In genomic region chr6:134916641-134917040, GRCm38 (mm10) we compare ENCODE assay signal across 8 mouse cellular contexts. TPM values are rescaled to one million over a fixed set of nuclear protein-coding genes. Genes with fewer than 3 reads are reported as not detected.
DNase-seq lines count a peak whose midpoint lies in the region; ATAC-seq and TF ChIP-seq lines count a peak whose summit lies in the region.

No protein-coding gene starts in this region.

- peak overlapping the region; percentile 71 for H3K4me2 ChIP-seq in intestine, embryonic 16.5 days (ENCODE audit: low read depth, low read length)
- H3K4me2 ChIP-seq in lung, embryonic 16.5 days (ENCODE audit: low read depth, low read length) = peak overlapping the region; percentile 97
- peak overlapping the region; percentile 73 for H3K4me2 ChIP-seq in stomach, embryonic 15.5 days

- no peaks in the 10 kb centered on the region for H3K4me1 ChIP-seq in embryonic fibroblast, embryonic 13.5 days (ENCODE audit: control insufficient read depth, insufficient read depth, low read length)
- H3K4me1 ChIP-seq in intestine, embryonic 16.5 days (ENCODE audit: control insufficient read depth, insufficient read depth, low read length) = peaks cover 15% of the 10 kb centered on the region
- H3K4me1 ChIP-seq in lung, embryonic 16.5 days (replicated peaks; ENCODE audit: control insufficient read depth, insufficient read depth, low read length) = peaks cover 12% of the 10 kb centered on the region
- 0 out of 2 replicates have a peak, but pooled peaks cover 6% of the 10 kb centered on the region for H3K4me1 ChIP-seq in stomach, embryonic 15.5 days

- no peaks in the 10 kb centered on the region for H3K27me3 ChIP-seq in intestine, embryonic 16.5 days (replicated peaks; ENCODE audit: control insufficient read depth, insufficient read depth, low read length)
- no peaks in the 10 kb centered on the region for H3K27me3 ChIP-seq in lung, embryonic 16.5 days (ENCODE audit: control insufficient read depth, insufficient read depth, low read depth, low read length)
- no peaks in the 10 kb centered on the region for H3K27me3 ChIP-seq in stomach, embryonic 15.5 days (replicated peaks)

- H3K4me3 ChIP-seq in embryonic fibroblast, embryonic 13.5 days (ENCODE audit: insufficient read depth, low read length) = peak overlapping the region; percentile 50
- peak overlapping the region; percentile 56 for H3K4me3 ChIP-seq in intestine, embryonic 16.5 days (ENCODE audit: low read length)
- H3K4me3 ChIP-seq in lung, embryonic 16.5 days (ENCODE audit: low read length) = peak overlapping the region; percentile 60
- H3K4me3 ChIP-seq in stomach, embryonic 15.5 days (replicated peaks) = peak overlapping the region; percentile 45

- ATAC-seq in intestine, embryonic 16.5 days = no peak
- no peak for ATAC-seq in lung, embryonic 16.5 days (ENCODE audit: low read depth)
- no peak for ATAC-seq in stomach, embryonic 15.5 days (ENCODE audit: insufficient read depth, low FRiP score, low read depth)

- no peak for TF ChIP-seq POLR2A in embryonic fibroblast, embryonic 13.5 days (IDR thresholded peaks at IDR 0.05; ENCODE audit: low read depth, low read length)

- H3K27ac ChIP-seq in embryonic fibroblast, embryonic 13.5 days (ENCODE audit: insufficient read depth, low read length) = no peak overlapping the region
- peak overlapping the region; percentile 66 for H3K27ac ChIP-seq in intestine, embryonic 16.5 days (ENCODE audit: low read length)
- peak overlapping the region; percentile 82 for H3K27ac ChIP-seq in lung, embryonic 16.5 days (ENCODE audit: low read length)
- H3K27ac ChIP-seq in stomach, embryonic 15.5 days = peak overlapping the region; percentile 69

- H3K9me3 ChIP-seq in intestine, embryonic 16.5 days (ENCODE audit: control insufficient read depth, low read length) = no peaks in the 10 kb centered on the region
- no peaks in the 10 kb centered on the region for H3K9me3 ChIP-seq in lung, embryonic 16.5 days (ENCODE audit: control insufficient read depth, low read length)
- H3K9me3 ChIP-seq in stomach, embryonic 15.5 days = no peaks in the 10 kb centered on the region

- peak overlapping the region; percentile 68 for H3K9ac ChIP-seq in intestine, embryonic 16.5 days (ENCODE audit: low read depth, low read length)
- peak overlapping the region; percentile 74 for H3K9ac ChIP-seq in lung, embryonic 16.5 days (ENCODE audit: low read length)
- H3K9ac ChIP-seq in stomach, embryonic 15.5 days = peak overlapping the region; percentile 13; the same call in 1 of the 2 replicates

- under 1% methylated on average over 11 of the region's 11 CpGs for WGBS in intestine, embryonic 16.5 days
- under 1% methylated on average over 11 of the region's 11 CpGs for WGBS in lung, embryonic 16.5 days
- WGBS in stomach, embryonic 15.5 days = 2% methylated on average over 11 of the region's 11 CpGs

- TF ChIP-seq CTCF in embryonic fibroblast, embryonic 13.5 days (IDR thresholded peaks at IDR 0.05; ENCODE audit: borderline replicate concordance, insufficient read depth, low read length) = no peak

- no peaks in the 10 kb centered on the region for H3K36me3 ChIP-seq in intestine, embryonic 16.5 days (ENCODE audit: control insufficient read depth, insufficient read depth, low read length)
- H3K36me3 ChIP-seq in lung, embryonic 16.5 days (ENCODE audit: control insufficient read depth, insufficient read depth, low read length) = no peaks in the 10 kb centered on the region
- H3K36me3 ChIP-seq in stomach, embryonic 15.5 days = no peaks in the 10 kb centered on the region

- peak; percentile 32 for DNase-seq in ovary, postnatal 36 days (ENCODE audit: low spot score)
- DNase-seq in ovary, postnatal 14 days (ENCODE audit: low spot score) = no peak
- no peak for DNase-seq in frontal cortex, postnatal 14 days (ENCODE audit: low spot score in 2 of 2)
- no peak for DNase-seq in layer of hippocampus, adult 9-10 months (ENCODE audit: low spot score)

RNA-seq across cellular contexts. Expression of gene Cdkn1b, which starts 3.6 kb away (rescaled TPM):
- polyA plus RNA-seq in embryonic fibroblast, embryonic 13.5 days (2011; ENCODE audit: insufficient read length, low read depth, missing spikeins) = 34.1 and 59.8 TPM in 2 replicates
- 10.6 and 12.4 TPM in 2 replicates for polyA plus RNA-seq in intestine, embryonic 16.5 days (2015; fragmentation: Nextera tagmentation; extraction: Ambion mirVana)
- polyA plus RNA-seq in lung, embryonic 16.5 days (2015; fragmentation: Nextera tagmentation; extraction: Ambion mirVana) = 20.0 and 21.7 TPM in 2 replicates
- polyA plus RNA-seq in stomach, embryonic 15.5 days (2015; fragmentation: Nextera tagmentation; extraction: Ambion mirVana) = 17.9 and 19.7 TPM in 2 replicates

RNA-seq across cellular contexts. Expression of gene Gpr19, which starts 18.3 kb away (rescaled TPM):
- 3.2 and 6.6 TPM in 2 replicates for polyA plus RNA-seq in embryonic fibroblast, embryonic 13.5 days (2011; ENCODE audit: insufficient read length, low read depth, missing spikeins)
- 8.1 and 9.5 TPM in 2 replicates for polyA plus RNA-seq in intestine, embryonic 16.5 days (2015; fragmentation: Nextera tagmentation; extraction: Ambion mirVana)
- polyA plus RNA-seq in lung, embryonic 16.5 days (2015; fragmentation: Nextera tagmentation; extraction: Ambion mirVana) = 10.4 and 11.7 TPM in 2 replicates
- 9.8 and 12.6 TPM in 2 replicates for polyA plus RNA-seq in stomach, embryonic 15.5 days (2015; fragmentation: Nextera tagmentation; extraction: Ambion mirVana)

Comparison
In these comparisons a context has a peak if more than half of its experiments do, and no peak if none do; other contexts are left out.
1. H3K9ac ChIP-seq: peak in every context shown above with its lines; median percentile 74 in lung, embryonic 16.5 days; 68 in intestine, embryonic 16.5 days; 13 in stomach, embryonic 15.5 days.